Mouse (Mus musculus) spleen, postnatal 36 days (tissue): ENCODE data around the gene Nr1d1.
A peak's percentile ranks its signal among the peaks of the same experiment; 100 is the strongest.

Experiments used
- DNase-seq, 2 experiments: peaks; one replicate each; pipeline ENCODE4 v3.0.0; 2022; ENCODE audit warnings: low spot score in 2 of 2, mixed read lengths in 1 of 2

Gene Nr1d1

DNA sequence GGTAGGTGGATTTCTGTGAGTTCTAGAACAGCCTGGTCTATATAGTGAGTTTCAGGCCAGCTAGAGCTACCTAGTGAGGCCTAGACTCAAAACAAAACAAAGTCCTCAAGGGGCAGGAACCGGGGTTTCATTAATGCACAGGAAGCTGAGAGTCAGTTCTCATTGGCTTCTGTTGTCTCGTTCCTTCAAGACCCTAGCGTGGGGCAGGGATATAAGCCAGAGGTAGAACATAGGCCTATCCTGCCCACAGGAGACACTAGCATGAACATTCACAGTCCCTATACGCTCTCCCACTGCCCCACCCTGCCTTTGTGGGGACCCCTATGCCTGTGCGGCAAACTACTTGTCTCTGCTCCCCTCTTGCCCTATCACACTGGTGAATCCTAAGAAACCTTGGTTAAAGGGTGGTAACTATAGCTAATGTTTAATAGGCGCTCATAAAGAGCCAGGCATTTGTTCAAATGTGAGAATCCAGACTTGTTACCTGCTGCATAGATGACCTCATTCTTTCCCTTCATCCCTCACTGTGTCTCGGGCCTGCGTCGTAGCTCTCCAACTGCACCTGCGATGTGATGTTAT lies 22.5 kb downstream of the Nr1d1 start:
- DNase-seq = no peak

DNA sequence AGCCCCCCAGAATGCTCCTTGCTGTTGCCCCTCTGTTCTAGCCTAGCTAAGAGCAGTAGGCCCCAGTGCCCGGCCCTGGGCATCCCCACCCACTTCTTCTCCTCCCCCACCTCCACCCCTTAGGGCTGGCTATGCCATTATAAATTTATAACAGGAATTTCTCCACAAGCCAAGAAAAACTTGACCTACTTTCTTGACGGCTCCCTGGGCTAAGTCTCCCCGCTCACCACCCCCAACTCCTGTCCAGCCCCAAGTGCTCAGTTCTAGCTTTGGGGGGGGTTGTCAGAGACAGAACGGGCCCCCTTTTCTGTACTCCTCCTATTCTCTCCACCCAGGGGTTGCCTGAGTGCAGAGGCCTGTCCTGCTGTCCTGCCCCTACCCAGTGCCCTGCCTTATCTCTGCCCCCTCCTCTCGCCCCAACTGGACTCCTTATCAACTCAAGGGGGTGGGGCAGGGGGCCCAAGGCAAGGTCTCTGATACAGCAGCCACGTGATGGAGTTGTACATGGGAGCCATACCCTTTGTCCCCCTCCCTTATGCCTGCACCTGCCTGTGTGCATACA lies 23.8 kb downstream of the Nr1d1 start:
- DNase-seq = no peak

DNA sequence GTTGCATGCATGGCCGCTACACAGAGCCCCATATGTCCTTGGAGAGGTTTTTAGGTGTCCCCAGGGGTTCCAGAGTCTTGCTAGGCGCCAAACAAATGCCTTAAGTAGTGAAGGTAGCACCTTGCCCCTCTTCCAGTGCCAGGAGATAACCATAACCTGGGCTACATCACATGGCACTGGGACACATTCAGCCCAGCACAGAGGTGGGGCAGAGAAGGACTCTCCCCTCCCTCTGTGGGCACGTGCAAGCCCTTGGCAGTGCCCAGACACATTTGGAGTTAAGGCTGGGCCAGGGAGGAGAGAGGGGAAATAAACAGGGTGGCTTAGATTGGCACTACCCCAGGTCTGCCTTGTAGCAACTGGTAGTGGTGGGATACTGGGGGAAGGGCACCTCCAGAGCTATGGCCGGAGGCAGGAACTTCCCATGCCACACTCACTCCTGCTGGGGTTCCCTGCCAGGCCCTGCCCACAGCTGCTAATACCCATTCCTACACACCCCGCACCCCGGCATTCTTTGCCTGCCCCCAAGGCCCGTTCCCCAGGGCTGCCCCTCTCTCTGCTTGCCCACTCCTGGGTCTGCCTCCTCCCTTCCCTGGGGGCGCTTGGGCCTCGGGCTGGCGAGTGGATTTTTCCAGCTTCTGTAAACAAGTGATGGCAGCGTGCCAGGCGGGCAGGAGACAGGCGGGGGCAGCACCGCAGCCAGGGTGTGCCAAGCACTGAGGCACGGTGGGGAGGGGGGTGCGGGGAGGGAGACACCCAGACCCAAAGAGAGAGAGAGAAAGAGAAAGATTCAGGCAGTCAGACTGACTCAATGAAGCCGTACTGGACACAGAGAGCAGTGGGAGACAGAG lies 24.6 kb downstream of the Nr1d1 start:
- DNase-seq = no peak

DNA sequence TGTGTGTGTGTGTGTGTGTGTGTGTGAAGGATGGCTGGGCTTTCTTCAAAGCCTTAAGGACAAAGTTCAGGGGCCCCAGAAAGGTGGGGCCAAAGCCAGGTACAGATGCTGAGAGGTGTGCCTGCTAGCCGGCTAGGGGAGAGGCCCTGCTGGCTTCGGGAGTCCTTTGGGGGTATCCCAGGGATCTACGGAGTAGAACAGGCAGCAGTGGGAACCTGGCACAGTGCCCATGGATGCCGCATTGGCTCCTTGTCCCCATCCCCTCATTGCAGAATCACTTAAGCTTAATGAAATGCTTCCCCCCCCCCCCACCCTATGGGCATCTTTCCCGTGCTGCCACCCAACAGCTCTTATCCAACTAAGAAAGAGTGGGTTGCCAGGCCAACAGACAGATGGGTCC lies 25.4 kb downstream of the Nr1d1 start:
- DNase-seq = no peak

DNA sequence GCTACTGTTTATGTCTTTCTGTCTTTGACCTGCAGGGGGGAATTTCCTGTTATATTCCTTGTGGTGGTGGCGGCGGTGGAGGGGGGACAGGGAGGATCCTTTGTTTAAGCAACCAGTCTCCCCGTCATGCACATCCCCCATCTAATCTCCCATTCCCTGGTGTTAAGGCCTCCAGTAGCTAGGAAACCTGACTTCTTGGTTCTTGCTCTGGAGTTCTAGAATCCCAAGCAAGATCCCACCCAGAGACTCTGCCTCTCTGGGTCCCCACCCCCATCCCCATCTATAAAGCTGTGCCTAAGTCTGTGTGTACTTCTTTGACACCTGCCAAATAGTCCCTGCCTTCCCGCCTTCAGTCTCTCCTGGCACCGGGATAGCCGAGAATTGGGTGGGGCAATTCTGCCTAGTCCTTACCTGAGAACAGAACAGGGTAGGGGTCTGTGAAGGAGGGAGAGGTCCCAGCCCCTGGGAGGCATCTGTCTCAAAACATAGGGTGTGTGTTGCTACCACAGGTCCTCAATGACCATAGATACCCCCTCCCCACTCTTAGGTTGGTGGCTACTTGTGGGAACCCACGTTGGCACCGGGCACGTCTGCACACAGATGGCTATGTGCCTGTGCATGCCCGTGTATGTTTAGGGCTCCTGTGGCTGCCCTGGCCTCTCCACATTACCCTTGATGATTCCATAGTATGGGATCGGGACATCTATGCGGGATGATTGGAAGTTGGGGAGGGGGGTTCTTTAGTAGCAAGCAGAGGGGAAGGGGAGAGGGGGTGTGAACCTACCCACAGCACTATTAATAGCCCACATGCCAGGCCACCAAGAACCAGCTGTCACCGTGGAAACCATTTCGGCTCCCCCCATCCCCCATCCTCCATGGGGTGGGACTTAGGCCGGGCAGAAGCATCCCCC lies 26.4 kb downstream of the Nr1d1 start:
- peak in 1 of 2 experiments; percentile 37 for DNase-seq

DNA sequence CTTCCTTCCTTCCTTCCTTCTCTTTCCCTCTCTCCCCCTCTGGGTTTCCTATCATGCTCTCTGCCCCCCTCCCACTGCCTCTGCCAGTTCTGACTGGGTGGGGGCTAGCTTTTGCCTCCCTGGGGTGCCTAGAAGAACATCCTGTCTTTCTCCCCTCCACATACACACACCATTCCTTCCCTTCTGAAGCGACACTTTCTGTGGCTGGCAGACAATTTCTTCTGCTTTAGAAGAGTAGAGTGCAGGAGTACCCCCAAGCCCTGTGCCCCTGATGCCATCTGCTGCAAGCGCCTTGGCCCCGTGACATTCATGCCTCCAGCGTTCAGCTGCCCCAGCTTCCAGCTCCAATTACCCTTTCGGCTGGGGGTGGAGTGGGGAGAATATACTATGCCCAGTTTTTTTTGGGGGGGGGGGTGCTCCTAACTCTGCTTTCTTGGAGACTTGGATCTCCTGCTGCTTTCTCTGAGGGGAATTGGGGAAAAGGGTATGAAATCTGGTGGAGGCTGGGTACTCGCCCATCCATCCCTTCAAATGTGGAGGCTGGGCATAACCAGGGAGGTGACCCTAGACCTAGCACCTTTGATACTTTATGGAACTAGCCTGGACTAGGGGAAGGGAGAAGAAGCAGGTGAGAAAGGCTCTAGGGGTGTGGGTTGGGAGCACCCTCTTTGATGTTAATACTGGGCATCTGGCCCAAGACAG lies 27.2 kb downstream of the Nr1d1 start:
- DNase-seq = no peak

DNA sequence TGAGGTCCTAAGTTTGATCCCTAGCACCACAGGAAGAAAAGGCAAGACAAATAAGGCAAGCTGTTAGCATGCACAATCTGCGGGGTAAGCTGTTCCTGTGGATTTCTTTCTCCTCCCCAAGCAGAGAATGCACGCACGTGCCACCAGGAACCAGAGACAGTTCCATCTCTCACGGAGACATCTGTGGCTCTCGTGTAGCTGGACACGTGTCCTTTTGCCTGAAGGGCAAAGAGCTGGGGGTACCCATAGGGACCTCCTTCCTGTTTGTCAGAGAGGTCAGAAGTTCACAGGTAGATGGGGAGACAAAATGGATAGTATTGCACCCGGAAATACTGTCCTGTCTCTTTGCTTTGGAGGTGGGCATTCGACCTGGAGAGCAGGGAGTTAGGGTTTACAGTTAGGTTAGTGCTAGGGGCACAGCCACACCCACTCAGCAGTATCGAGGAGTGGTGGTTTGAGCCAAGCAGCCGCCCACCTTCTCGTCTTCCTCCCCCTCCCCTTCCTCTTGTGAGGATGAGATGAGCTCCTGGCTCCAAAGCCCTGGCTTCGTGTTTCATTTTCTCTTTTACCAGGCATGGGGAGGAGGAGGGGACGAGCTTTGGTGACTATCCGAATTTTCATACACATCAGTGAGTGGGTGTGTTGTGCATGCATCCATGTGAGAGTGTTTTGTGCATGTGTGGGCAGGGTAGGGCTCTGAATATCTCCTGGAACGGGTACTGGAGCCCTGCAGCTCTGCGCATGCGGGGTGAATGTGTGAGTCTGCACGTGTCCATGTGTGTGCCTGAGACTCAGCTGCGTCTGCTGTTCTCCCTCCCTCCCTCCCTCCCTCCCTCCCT lies 28.1 kb downstream of the Nr1d1 start:
- DNase-seq = peak; percentile 68 to 72

DNA sequence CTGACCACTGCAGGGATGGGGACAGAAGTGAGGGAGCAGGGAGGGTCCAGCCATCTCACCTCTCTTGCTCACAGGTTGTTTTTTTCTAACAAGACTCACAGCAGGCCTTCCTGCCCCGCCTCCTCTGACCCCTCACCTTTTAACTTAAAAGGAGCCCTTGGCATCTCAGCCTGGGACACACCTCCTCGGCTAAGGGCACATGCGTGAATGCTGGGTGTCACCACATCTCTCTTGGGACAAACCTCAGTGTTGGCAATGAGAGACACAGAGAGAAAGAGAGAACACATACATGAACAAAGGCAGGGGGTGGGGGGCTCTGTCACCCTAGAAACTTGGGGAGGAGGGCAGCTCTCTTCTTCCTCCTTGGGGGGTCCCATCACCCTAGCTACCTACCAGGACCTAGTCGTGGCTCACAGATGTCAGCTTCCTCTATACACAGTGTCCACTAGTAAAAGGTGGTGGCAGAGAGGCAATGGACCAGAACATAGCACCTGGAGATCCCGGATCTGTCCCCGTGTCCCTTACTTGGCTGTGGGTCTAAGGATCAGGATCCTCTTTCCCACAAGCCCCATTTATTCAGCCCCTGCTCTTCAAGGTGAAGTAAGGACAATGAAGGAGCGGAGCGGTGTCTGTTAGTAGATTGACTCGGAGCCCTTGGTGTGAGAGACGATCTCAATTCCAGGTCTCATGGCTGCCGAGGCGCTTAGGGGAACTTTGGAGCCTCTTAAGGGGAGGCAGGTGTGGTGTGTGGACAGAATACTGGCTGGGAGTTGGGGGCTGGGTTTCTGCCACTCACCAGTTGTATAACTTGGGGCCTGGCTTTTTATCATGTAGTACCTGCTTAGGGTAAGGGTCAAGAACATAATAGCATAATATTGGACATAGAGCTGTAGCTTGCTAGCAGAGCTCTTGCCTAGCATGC lies 28.9 kb downstream of the Nr1d1 start:
- DNase-seq = no peak

DNA sequence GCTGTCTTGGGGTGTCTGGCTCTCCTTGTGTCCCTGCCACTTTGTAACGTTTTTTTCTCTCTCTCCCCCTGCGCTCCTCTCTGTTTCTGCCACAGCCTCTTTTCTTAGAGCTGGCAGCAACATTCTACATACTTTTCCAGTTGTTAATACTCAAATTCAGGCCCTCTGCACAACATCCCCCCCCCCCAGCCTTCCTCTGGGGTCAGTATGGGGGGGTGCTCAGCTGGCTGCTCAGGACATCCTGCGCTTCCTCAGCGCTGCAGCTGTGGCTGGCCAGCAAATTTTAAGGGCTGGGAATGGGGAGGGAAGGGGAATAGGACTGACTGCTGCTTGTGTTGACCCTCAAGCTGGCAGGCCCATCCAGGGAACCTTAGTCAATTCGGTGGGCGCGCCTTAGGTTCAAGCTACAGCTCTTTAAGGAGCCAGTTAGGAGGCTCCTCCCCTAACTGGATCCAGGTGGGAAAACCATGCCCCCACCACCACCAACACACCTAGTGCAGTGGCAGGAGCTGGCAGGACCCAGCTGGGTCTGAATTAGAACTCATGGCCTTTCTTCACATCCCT lies 30.6 kb downstream of the Nr1d1 start:
- no peak for DNase-seq

DNA sequence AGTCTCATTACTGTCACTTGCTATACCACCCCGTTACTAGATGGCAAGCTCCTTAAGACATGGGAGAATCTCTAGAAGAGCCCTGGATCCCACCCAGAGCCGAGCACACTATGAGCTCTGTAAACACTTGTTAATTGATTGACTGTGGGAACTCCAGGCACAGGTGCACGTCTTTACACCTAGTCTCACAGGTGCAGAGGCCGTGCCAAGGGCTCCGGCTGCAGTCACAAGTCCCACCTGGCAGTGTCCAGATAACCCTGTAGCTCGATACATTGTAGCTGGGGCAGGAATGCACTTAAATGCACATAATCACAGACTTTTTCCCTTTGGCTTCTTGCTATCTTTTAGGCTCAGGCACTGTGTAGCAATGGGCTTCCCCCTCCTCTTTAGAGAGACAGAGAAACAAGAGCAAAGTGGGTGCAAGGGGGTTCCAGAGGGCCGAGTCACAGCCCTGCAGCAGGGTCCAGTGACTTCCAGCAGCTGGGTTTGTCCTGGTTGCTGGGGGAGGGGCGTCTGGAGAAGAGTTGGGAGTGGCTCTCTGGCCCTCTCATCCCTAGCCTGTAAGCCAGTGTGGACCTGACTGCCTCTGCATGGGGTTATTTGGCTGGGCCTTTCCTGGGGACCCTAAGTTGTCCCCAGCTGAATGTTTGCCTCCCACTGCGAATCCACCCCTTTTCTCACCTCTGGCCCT lies 31.3 kb downstream of the Nr1d1 start:
- no peak for DNase-seq

DNA sequence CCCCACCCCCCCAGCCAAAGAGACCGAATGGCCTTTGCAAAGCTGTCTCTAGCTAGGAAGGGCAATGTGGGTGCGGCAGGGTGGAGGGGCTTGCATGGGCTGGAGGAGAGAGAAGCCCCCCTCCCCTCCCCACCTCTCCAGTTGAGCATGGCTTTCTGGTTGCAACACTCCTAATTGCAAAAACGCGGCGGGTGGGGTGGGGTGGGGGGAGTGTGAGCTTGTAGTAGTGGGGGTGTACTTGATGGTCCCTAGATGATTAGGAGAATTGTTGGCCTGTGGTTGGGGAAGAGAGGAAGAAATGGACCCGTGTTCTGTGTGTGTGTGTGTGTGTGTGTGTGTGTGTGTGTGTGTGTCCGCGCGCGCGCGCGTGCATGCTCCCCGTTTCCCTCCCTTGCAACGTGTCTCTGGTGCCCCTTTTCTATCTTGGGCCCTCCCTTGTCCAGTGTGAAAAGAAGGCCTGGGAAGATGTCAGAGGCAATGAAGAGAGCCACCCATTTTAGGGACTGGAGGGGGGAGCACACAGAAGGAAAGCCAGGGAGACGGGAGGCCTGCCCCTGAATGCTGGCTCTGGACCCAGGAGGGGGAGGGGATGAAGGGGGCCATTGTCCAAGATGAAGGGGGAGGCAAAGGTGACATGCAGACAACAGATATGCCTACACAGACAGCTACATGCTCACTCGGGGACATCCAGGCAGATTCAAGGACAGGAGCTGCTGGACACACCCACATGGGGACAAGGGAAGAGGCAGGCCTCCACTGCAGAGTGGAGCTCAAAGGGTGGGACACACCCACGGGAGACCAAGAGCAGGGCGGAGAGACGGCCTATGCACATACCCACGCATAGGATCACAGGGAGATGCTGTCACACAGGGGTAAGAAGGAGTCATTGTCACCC lies 32.5 kb downstream of the Nr1d1 start:
- DNase-seq = no peak

DNA sequence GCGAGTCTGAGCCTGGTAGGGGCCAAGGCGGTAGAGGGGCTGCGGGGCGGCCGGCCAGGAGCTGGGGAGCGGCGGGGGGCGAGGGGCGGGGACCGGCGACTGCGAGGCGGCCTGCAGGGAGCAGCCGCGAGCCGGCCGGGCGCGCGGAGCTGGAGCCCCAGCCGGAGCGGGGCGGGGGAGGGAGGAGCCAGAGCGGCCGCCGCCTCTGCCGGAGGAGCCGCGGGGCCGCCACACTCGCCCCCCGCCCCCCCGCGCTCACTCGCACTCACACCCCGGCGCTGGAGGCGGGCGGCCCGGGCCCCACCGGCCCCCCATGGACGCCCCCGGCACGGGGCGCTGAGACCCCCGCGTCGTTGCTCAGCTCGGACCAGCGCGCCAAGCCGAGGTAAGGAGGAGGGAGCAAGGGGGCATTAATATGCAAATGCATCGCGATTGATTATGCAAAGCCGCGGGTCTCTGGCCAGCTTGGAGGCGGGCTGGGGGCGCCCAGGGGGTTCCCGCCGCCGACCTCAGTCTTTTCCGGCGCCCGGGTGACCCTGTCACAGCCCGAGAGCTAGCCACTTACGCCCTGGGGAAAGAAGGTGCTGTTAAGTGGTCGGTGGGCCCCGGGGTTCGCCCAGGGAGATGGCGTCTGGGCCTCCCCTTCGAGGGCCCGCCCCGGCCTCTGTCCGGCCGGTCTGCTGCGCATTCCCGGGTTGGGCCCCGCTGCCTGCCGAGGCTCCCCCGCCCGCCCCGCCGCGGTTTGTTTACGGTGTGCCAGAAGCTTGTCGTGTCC lies 33.3 kb downstream of the Nr1d1 start:
- DNase-seq = peak; percentile 66 to 77

DNA sequence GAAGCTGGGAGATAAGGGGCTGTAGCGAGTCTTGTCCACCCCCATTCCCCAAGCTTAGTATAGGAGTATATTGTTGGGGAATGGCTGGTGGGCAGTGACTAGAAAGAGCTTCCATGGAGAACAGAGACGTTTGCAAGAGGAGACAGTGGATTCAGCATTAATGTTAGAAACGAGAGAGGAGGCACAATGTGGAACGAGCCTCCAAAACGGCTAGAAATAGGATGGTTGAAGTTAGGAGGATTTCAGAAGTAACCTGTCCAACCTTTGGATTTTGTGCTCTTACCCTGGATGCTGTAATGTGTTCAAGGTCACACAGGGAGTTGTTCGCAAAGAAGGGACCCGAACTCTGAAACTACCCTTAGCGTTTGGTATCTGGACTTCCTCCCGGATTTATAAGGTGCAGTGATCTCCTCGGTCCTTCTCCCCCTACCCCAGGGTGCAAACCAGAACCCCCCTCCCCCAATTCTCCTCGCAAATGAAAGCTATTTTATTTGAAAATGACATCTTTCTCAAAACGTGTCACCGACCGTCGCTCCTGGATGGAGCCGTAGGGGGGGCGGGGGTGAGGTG lies 34.0 kb downstream of the Nr1d1 start:
- DNase-seq = no peak

DNA sequence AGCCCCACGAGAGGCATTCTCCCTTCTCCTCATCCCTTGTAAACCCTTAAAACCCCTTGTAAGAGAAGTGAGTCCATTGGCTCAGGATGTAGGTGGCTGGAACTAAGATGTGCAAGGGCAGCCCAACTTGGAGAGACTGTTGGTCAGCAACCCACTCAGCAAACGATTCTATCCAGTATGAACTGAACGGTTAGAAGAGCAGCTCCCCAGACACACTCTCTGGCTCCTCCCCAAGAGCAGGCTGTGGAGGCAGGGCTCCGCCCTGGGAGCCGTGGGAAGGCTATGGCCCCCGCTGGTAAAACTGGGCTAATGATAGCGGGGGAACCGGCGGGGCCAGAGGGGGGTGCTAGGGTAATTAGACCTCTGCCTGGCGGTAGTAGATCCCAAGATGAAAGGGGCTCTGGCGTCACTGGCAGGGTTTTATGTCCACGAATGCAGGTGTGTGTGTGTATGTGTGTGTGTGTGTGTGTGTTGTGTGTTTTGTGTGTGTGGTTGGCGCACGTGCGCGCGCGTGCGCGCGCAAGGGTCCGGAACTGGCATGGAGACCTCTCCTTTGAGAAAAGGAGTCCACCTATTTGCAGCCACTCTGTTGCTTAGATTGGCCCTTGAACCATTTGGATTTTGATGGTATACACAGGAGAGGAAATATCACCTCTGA lies 34.6 kb downstream of the Nr1d1 start, which contains the start of gene Thra:
Gene Thra, plus strand, starts transcription at position 246 of the 658 bp plus-strand sequence.
- DNase-seq = peak; percentile 39 to 46

DNA sequence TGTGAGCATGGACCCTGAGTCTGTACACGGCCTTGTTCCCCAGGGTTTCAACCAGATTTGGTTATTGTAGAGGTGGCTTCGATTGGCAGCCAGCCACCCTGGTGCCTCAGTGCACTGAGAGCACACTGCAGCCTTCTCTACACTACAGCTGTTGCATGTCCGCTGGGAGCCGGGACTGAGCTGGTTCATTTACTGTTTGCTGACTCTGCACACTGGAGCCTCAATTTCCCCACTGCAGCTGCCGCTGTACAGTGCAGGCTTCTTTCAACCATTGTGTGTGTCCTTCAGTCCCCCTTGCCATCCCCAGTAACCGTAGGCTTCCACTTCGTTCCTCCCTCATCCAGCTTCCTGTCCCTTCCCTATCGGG lies 35.1 kb downstream of the Nr1d1 start:
- DNase-seq = no peak

DNA sequence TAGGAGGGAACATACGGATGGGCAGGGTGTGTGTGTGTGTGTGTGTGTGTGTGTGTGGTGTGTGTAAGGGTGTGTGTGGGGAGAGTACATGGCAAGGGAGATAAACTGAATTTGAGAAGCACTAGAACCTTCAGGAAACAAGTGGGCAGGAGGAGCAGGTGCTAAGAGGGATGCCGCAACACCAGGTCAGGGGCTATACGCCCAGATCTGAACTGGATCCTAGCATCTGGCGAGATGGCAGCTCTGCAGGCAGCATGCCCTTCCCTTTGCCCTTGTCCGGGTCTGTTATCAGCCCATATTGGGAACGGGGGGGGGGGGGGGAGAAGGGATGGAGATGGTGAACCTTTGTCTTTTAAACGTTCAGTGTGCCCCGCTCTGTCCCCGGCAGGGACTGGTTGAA lies 36.2 kb downstream of the Nr1d1 start:
- no peak for DNase-seq
